Mouse (Mus musculus): ENCODE measurements around the gene Olfml2a. TPM values are rescaled to one million over a fixed set of nuclear protein-coding genes. Genes with fewer than 3 reads are reported as not detected.

Olfml2a gene
- polyA plus RNA-seq, 1 experiment from 2014 or later, result 8.5 TPM

DNA sequence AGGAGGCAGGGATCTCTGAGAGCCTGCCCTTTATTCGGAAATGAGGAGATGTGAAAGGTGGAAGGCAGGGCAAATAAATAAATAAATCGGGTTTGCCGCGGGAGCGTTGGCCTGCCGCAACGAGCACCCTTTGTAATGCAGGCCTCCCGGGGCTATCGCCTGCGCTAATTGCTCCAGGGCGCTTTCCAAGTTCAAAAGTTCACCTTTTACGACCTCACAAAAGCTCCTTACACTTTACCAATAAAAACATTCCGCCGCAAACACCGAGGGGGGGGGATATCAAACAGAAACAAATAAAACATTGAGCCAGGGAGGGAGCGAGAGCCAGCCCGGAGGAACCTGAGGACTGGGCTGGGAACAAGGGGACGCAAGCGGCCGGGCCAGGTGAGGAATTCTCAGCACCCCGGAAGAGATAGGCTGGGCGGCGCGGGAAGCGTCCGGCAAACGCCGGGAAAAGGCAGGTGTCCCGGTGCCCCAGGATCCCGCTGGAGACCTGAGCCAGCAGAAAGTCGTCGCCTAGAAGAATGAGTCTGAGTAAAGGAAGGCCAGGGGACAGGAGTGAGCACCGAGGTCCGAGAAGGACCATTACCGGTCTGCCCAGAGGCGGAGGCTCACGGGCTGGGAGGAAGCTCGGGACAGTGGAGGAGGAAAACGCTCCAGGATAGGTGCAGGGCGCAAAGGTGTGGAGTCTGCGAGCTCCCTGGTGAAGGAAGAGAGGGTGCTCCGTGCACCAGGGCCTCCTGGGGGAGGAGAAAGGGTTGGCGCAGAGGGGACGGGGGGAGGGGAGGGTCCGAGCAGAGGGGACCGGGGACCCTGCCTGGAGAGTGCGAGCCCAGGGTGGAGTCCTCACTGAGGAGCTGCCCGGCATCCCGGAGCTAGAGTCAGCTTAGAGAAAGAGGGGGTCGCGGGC, 6.4 kb upstream of the Olfml2a start:
- no peak overlapping the region for H3K27ac ChIP-seq
- no peaks in the 10 kb centered on the region for H3K9me3 ChIP-seq
- peak overlapping the region; percentile 94 for H3K4me2 ChIP-seq
- H3K36me3 ChIP-seq, result no peaks in the 10 kb centered on the region
- peaks cover 15% of the 10 kb centered on the region for H3K4me1 ChIP-seq
- peaks cover 6% of the 10 kb centered on the region; the same call in 1 of the 2 replicates for H3K27me3 ChIP-seq
- peak overlapping the region; percentile 42 for H3K9ac ChIP-seq
- H3K4me3 ChIP-seq, result peak overlapping the region; percentile 77
- ATAC-seq (ENCODE audit: insufficient number of reproducible peaks, low FRiP score, low TSS enrichment, low read depth), result peak; percentile 40
- WGBS, result under 1% methylated on average over 45 of the region's 51 CpGs

DNA sequence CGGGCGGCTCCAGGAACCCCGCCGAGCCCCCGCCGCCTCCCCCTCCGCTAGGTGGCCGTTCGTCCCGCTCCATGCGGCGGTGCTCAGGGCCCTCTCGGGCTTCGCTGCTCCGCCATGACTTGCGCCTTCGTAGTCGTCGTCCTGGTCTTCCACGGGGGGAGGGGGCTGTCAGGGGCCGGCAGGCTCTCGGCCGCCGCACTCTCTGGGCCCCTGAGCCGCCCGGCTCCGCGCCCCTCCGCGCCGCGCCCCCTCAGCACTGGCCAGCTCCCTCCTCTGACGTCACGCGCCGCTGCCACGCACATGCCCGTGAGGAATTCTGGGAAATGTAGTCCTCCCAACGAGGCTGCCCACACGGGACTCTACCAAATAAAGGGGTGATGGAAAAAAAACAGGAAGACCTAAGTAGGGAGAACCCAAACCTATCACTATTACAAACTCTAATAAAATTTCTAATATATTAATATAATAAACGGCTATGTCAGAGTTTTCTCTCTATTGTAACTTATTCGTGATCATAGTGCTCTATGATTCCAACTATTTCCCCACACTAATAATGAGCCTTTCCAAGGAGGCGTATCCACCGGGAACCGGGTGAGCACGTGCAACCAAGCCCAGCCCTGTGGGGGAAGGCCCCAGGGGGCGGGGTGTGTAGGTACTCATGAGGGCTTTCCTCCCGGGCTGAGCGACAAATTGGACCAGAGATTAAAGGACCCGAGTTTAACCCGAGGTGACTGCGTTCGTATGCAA, 5.5 kb upstream of the Olfml2a start:
- Histone ChIP-seq H3K27me3 (peaks cover 6% of the 10 kb centered on the region; the same call in 1 of the 2 replicates), H3K27ac (no peak overlapping the region), H3K9me3 (no peaks in the 10 kb centered on the region), H3K9ac (peak overlapping the region; percentile 42), H3K4me3 (peak overlapping the region; percentile 77), H3K4me2 (peak overlapping the region; percentile 94), H3K36me3 (no peaks in the 10 kb centered on the region), H3K4me1 (peaks cover 17% of the 10 kb centered on the region)
- WGBS, result under 1% methylated on average over 42 of the region's 53 CpGs
- ATAC-seq (ENCODE audit: insufficient number of reproducible peaks, low FRiP score, low TSS enrichment, low read depth), result peak; percentile 95

DNA sequence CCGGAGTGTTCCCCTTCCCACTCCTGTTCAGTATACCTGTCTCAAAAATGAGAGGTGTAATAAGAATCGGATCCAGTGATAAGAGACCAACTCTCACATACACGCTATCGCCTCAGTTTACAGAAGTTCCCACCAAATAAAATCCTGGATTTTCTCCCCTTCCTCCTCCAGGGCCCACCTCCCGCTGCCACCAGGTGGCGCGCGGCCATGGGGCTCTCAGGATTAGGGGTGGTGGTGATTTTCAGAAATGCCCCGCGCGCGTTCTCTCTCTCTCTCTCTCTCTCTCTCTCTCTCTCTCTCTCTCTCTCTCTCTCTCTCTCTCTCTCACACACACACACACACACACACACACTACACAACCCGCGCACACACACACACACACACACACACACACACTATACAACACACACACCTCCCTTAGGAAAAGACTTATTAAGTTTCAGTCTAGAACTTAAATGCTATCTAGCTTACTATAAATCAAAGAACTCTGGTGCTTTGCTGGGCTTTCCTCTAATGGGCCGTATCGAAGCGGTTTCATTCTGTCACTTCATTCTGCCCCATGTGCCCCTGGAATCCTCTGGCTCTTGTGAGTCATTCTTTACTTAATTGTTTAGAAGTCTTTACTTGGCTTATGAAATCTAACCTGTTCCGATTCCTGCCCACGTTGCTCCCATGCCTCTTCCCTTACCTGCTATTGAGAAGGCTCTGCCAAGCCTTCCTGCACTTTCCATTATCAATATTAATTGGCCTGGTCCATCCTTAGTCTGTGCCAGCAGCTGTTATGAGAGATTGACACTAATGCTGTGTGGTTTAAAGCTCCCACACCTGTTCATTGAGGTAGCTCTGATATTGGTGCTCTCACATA, 4.4 kb upstream of the Olfml2a start, which contains the start of gene Nr6a1:
Gene Nr6a1 (minus strand): TSS at position 574 of the 865 bp plus-strand sequence.
- Histone ChIP-seq H3K4me1 (peaks cover 27% of the 10 kb centered on the region), H3K27me3 (peaks cover 6% of the 10 kb centered on the region; the same call in 1 of the 2 replicates), H3K27ac (no peak within 1 kb of the TSS), H3K4me2 (peak within 1 kb of the TSS; percentile 94), H3K9me3 (no peaks in the 10 kb centered on the region), H3K9ac (no peak within 1 kb of the TSS), H3K36me3 (no peaks in the 10 kb centered on the region), H3K4me3 (peak within 1 kb of the TSS; percentile 77)
- ATAC-seq (ENCODE audit: insufficient number of reproducible peaks, low FRiP score, low TSS enrichment, low read depth), result no peak
- WGBS, result 7% methylated on average over 18 of the region's 19 CpGs

DNA sequence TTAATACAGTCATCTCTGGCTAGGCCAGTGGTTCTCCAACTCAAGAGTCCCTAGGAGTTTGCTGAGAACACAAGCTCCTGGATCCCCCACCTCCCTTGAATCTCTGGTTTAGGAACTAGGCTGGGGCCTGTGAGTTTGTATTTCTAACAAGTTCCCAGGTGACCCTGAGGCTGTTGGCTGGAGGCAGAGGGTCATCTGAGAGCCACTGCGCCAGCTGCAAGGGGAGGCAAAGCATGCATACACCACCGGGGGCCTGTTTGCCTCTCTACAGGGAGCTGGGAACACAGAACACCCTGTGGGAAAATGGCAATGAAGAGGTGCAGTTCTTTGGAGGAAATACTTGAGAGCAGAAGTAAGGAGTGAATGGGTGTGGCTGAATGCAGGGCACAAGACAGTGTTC, 1.5 kb upstream of the Olfml2a start:
- Histone ChIP-seq H3K9ac (no peak overlapping the region), H3K27me3 (peaks cover 4% of the 10 kb centered on the region; the same call in 1 of the 2 replicates), H3K4me3 (no peak overlapping the region), H3K4me1 (peaks cover 37% of the 10 kb centered on the region), H3K27ac (no peak overlapping the region), H3K36me3 (no peaks in the 10 kb centered on the region), H3K4me2 (no peak overlapping the region), H3K9me3 (no peaks in the 10 kb centered on the region)
- ATAC-seq (ENCODE audit: insufficient number of reproducible peaks, low FRiP score, low TSS enrichment, low read depth), result no peak
- 51% methylated on average over 2 of the region's 2 CpGs for WGBS

DNA sequence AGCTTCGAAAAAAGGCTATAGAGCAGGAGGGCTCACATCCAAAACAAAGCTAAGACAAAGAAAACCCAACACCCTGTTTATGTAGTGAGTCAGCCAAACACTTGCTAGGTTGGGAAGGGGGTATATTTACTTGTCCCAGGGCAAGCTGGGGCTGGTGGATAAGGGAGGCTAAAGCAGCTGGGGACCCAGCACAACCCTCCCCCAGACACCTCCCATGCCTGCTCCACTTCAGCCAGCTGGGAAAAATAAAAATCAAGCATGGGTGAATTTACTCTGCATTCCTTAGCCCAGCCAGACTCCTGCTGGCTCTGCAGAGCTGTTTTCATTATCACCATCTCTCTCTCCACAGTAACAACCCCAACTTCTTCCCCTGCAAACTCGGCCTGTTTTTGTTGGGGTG, 2.2 kb downstream of the Olfml2a start:
- WGBS, result 12% methylated on average over 2 of the region's 2 CpGs
- no peaks in the 10 kb centered on the region for H3K9me3 ChIP-seq
- peaks cover 31% of the 10 kb centered on the region for H3K4me1 ChIP-seq
- H3K27me3 ChIP-seq, result peaks cover 4% of the 10 kb centered on the region; the same call in 1 of the 2 replicates
- H3K36me3 ChIP-seq, result no peaks in the 10 kb centered on the region
- no peak overlapping the region for H3K9ac ChIP-seq
- no peak for ATAC-seq (ENCODE audit: insufficient number of reproducible peaks, low FRiP score, low TSS enrichment, low read depth)
- H3K27ac ChIP-seq, result peak overlapping the region; percentile 59
- H3K4me3 ChIP-seq, result no peak overlapping the region
- no peak overlapping the region for H3K4me2 ChIP-seq

DNA sequence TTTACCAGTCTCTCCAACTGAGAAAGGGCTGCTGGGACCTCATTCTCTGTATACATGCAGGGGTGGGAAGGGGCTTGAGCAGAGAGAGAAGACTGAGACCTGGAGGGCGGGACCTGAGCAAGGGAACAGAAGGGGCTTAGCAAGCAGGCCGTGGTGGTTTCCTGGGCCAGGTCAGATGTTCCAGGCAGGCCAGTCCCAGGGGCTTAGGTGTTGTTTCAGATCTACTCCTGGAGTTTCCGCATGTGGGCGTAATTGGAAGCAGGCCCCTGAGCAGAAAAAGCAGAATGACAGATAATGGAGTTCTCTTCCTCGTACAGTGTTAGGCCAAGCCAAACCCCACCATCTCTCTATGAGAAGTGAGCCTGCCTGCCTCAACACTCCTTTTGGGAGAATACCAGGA, 3.2 kb downstream of the Olfml2a start:
- no peaks in the 10 kb centered on the region for H3K9me3 ChIP-seq
- peaks cover 31% of the 10 kb centered on the region for H3K4me1 ChIP-seq
- H3K27me3 ChIP-seq, result peaks cover 4% of the 10 kb centered on the region; the same call in 1 of the 2 replicates
- no peak overlapping the region for H3K4me3 ChIP-seq
- H3K4me2 ChIP-seq, result no peak overlapping the region
- no peak overlapping the region for H3K9ac ChIP-seq
- ATAC-seq (ENCODE audit: insufficient number of reproducible peaks, low FRiP score, low TSS enrichment, low read depth), result no peak
- 33% methylated on average over 5 of the region's 5 CpGs for WGBS
- H3K36me3 ChIP-seq, result no peaks in the 10 kb centered on the region
- no peak overlapping the region for H3K27ac ChIP-seq

DNA sequence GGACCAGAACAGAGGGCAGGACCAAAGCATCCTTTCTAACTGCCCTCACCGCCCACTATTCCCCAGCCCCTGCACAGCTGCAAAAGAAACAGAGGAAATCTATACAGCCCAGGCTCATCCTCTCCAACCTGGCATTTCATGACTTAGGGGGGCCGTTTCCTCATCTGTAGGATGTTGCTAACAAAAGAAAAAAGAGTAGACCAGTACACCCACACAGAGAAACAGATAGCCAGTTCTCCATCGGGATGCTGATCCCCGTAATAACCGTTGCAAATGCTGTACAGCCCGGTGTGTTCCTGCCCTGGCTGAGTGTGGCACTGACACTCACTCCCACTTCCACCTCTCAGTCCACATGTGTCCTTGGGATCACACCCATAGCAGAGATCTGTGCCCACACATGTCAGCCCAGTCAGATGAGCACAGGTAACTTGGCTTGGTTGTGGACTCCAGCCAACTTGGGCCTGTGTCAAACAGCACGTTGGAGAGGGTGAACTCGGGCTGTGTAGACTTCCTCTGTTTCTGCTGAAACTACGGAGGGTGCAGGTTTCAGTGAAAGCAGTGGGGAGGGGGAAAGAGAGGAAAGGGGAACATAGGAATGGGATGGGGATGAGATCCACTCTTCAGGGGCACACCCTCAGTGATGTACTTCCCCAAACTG, 5.1 kb downstream of the Olfml2a start:
- 70% methylated on average over 9 of the region's 9 CpGs for WGBS
- ATAC-seq (ENCODE audit: insufficient number of reproducible peaks, low FRiP score, low TSS enrichment, low read depth), result no peak; the same call in 1 of the 2 replicates
- Histone ChIP-seq H3K27ac (no peak overlapping the region), H3K4me2 (no peak overlapping the region), H3K9ac (no peak overlapping the region), H3K9me3 (no peaks in the 10 kb centered on the region), H3K27me3 (no peaks in the 10 kb centered on the region), H3K36me3 (no peaks in the 10 kb centered on the region), H3K4me3 (no peak overlapping the region), H3K4me1 (peaks cover 24% of the 10 kb centered on the region)

DNA sequence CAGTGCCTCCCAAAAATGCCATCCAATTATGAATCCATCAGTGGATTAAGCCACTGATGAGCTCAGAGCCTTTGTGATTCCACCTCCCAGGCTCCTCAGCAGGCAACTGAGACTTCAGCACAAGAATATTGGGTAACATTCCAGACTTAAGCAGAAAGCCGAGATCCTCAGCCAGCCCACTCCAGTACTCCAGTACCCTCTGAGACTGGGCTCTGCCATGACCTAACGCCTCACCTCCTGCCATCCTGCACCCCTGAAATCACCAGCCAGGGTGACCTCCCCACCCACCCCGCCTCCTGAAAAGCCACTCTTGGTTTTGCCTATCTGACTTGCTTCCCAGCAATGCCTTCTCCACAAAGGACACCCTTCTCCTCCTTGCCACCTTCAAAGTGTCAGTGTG, 5.6 kb downstream of the Olfml2a start:
- H3K27ac ChIP-seq, result no peak overlapping the region
- no peak for ATAC-seq (ENCODE audit: insufficient number of reproducible peaks, low FRiP score, low TSS enrichment, low read depth)
- no peak overlapping the region for H3K4me3 ChIP-seq
- H3K27me3 ChIP-seq, result no peaks in the 10 kb centered on the region
- H3K4me1 ChIP-seq, result peaks cover 19% of the 10 kb centered on the region
- no peaks in the 10 kb centered on the region for H3K36me3 ChIP-seq
- 74% methylated on average over 3 of the region's 3 CpGs for WGBS
- no peak overlapping the region for H3K9ac ChIP-seq
- no peak overlapping the region for H3K4me2 ChIP-seq
- no peaks in the 10 kb centered on the region for H3K9me3 ChIP-seq

DNA sequence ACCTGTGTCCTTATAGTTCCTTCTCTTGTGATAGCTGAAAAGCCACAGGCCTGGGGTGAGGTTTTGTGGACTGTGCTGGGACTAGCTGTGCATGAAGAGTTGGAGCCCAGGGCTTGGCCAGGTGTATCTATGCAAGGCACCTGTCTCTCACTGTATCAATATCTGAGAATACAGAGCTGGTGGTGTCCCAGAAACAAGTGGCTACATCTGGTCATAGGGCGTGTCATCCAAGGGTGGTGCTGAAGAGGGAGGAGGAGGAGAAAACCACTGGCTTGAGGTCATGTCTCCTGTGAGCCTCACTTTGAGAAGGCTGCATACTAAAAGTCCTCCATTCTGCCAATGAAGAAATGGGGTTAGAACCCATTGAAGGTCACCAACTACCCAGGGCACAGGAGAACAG, 6.2 kb downstream of the Olfml2a start:
- Histone ChIP-seq H3K27ac (no peak overlapping the region), H3K4me3 (no peak overlapping the region), H3K9ac (no peak overlapping the region), H3K9me3 (no peaks in the 10 kb centered on the region), H3K36me3 (no peaks in the 10 kb centered on the region), H3K4me2 (no peak overlapping the region), H3K27me3 (no peaks in the 10 kb centered on the region), H3K4me1 (peaks cover 17% of the 10 kb centered on the region)
- no peak for ATAC-seq (ENCODE audit: insufficient number of reproducible peaks, low FRiP score, low TSS enrichment, low read depth)
- 86% methylated on average over 1 of the region's 1 CpGs for WGBS

DNA sequence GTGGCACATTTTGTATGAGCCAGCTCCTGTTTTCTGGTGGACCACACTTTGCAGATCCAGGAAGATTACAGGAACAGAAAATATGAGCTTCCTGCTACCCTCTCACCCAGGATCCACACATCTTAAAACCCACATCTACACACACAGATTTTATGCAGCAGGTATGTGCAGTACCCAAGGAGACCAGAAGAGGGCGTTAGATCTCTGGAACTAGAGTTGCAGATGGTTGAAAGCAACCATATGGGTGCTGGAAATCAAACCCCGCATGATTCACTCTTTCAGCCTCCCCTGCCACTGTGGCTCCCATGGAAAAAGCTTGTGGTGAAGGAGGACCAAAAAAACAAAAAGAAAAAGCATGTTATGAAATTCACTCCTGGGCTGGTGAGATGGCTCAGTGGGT, 7.3 kb downstream of the Olfml2a start:
- WGBS, result 70% methylated on average over 2 of the region's 2 CpGs
- H3K9ac ChIP-seq, result no peak overlapping the region
- no peak overlapping the region for H3K4me2 ChIP-seq
- no peaks in the 10 kb centered on the region for H3K27me3 ChIP-seq
- H3K9me3 ChIP-seq, result no peaks in the 10 kb centered on the region
- H3K4me3 ChIP-seq, result no peak overlapping the region
- no peaks in the 10 kb centered on the region for H3K36me3 ChIP-seq
- no peak overlapping the region for H3K27ac ChIP-seq
- ATAC-seq (ENCODE audit: insufficient number of reproducible peaks, low FRiP score, low TSS enrichment, low read depth), result no peak
- peaks cover 13% of the 10 kb centered on the region for H3K4me1 ChIP-seq

DNA sequence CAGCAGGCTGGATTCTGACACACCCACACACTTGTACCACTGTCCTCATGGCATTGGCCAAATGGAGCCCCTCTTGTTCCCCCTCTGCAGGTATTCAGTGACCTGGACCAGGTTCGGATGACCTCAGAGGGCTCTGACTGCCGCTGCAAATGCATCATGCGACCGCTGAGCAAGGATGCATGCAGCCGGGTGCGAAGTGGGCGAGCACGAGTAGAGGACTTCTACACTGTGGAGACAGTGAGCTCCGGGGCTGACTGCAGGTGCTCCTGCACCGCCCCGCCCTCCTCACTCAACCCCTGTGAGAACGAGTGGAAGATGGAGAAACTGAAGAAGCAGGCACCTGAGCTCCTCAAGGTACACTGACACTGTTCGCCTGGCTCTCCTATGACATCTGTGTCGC, 9.6 kb downstream of the Olfml2a start:
- Histone ChIP-seq H3K4me2 (no peak overlapping the region), H3K27me3 (no peaks in the 10 kb centered on the region), H3K9ac (no peak overlapping the region), H3K27ac (no peak overlapping the region), H3K9me3 (no peaks in the 10 kb centered on the region), H3K4me1 (peaks cover under 1% of the 10 kb centered on the region; the same call in 1 of the 2 replicates), H3K36me3 (no peaks in the 10 kb centered on the region), H3K4me3 (no peak overlapping the region)
- 85% methylated on average over 14 of the region's 14 CpGs for WGBS
- no peak for ATAC-seq (ENCODE audit: insufficient number of reproducible peaks, low FRiP score, low TSS enrichment, low read depth)
